Mouse (Mus musculus) thymus, postnatal 14 days (tissue): ENCODE data around the gene Mettl16.

Experiments used
- DNase-seq: peaks from one replicate; pipeline ENCODE4 v3.0.0; 2021

Mettl16 gene

DNA sequence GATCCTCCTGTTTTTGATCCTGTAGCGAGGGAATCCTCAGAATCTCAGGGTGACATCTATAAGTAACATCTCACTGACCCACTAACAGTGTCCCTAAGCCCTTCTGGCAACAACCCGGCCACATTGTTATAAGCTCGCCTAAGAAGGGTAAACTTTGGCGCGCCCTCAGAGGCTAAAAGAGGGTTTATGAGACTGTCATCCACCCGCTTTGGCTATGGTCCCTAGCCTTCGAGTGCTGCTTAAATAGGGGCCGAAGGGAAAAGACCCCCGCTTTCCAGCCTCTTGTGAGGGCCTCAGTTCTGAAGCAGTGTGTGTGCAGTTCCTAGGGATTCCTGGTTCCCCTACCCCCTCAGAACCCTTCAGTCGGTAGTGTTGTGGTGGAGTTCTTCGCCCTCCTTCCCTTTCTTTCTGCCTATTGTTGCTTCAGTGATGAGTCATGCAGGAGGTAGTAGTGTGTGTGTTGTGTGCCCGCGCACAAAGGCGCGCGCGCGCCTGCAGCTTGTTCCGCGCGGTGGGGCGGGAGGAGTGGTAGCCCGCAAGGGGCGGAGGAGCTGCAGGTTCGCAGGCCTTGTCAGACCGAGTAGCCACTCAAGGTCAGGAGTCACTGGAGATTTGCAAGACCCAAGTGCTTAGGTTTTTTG, 62.0 kb downstream of the Mettl16 start:
- DNase-seq, result peak; percentile 78

DNA sequence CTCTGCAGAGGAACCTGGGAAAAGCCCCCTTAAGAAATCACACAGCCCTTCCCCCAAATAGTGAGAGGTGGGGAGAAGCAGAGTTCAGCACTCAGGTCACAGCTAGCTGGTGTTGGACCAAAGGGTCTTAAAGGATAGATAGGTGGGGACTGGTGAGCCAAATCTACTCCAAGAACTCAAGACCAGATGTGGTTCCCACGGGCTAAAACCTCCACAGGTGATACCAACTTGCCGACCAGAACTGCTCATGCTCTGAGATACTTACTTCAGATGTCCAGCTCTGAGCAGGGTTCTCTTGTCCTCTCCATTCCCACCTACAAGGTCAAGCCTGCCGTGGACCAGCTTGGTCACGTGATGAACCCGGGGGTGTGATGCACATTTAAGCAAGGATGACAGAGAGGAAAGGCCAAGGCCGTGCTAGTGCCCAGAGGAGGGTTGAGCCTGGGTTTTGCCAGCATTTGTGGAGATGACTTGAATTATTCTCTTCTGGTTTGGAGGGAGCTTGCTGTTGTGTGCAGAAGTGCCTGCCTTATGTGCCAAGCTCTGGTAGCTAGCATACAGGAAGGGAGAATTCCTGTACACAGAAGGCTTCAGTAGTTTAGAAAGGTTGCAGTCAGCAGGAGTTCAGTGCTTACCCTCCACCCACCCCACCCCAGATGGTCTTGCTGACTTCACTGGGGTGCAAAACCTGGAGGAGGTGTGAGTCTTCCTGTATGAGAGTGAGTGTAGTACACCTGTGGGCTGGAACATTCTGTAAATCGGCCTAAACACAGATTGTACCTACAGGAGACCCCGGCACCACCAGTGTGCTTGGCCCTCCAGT, 63.1 kb downstream of the Mettl16 start:
- DNase-seq, result peak; percentile 20

- DNase-seq, result no peak
These were observed 63.7 kb downstream of the Mettl16 start for GRCm38 (mm10) chr11:74834359-74834638.

GRCm38 (mm10) chr11:74834650-74835277, 64.1 kb downstream of the Mettl16 start:
- DNase-seq, result no peak

GRCm38 (mm10) chr11:74835593-74836224, 65.1 kb downstream of the Mettl16 start:
- no peak for DNase-seq

DNA sequence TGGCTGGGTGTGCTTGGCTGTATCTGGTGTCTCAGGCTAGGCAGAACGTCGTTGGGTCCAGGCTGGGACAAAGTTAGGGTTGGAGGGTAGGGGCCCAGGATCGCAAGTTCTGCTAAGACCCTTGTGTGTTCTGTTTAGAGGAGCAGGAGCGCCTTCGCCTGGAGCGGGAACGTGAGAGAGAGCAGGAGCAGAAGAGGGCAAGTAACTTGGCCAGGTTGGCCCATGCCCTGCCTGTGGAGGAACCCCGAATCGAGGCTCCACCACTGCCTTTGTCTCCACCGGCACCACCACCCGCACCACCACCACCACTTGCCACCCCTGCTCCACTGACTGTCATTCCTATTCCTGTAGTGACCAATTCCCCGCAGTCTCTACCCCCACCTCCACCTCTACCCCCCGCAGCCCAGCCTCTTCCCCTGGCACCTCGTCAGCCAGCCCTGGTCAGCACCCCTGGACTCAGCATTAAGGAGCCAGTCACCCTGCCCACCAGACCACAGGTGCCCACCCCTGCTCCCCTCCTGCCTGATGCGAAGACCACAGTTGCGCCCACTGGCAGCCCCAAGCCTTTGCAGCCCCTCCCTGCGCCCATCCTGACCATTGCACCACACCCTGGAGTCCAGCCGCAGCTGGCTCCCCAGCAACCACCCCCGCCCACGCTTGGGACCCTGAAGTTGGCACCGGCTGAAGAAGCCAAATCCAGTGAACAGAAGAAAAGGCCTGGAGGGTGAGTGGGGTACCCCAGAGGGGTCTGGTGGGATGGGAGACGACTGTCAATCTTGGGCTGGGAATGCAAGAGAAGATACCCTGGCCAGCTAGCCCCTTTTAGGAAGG, 65.8 kb downstream of the Mettl16 start:
- DNase-seq, result peak; percentile 24

GRCm38 (mm10) chr11:74837056-74837693, 66.5 kb downstream of the Mettl16 start:
- no peak for DNase-seq

GRCm38 (mm10) chr11:74837694-74838431, 67.2 kb downstream of the Mettl16 start:
- DNase-seq, result peak; percentile 98

DNA sequence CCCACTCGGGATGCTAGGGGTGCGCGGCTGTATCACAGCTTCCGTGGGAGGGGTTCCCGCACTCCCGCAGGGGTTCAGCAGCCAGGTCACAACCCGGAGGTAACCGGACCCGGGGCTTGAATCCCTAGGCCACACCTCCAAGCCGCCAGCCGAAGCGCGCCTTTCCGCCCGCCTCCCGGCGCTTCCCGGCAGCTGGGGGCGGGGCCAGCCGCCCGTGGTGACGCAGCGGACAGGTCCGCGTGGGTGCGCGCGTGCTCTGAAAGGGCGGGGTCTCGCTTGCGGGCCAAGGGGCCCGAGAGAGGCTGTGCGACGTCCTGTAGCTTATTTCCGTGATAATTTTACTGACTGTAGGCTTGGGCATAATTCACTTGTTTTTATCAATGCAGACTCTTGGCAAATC, 67.8 kb downstream of the Mettl16 start:
- DNase-seq, result peak; percentile 96

- DNase-seq, result peak; percentile 69
These were observed 68.3 kb downstream of the Mettl16 start for GRCm38 (mm10) chr11:74838971-74839370.

DNA sequence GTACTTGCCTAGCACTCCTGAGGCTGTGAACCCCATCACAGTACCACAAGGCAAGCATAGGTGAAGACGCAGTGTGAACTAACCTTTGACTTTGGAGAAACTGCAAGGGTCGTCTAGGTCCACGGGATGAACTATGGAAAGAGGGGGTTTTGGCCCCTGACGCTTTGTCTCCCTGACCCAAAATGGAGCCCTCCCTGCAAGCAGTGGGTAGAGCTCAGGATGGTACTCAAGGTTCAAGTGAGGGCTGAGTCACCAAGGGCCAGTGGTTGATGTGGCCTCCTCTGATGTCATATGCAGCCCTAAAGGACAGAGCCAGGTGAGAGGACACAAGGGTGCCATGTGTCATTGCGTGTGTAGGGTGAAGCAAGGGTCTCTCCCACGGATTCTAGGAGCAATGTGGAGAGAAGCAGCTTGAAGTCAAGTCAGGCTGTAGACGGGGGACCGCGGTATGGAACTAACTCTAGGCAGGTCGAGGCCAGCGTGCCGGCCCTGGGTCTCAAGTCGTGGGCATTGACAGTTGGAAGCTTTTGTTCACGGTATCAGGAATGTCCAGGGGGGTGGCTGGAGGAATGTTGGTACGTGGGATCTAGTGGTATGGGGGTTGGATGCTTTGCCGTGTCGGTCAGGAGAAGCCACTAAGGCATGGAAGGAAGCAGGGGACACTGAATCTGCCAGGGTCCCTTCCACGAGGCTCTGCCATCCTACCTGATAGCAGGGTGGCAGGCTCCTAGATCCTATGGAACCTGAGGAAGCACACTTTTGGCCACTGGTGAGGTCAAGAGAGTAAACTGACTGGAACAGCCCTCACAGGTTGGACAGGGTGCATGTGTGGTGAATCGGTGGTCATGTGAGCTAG, 69.5 kb downstream of the Mettl16 start:
- peak; percentile 4 for DNase-seq

DNA sequence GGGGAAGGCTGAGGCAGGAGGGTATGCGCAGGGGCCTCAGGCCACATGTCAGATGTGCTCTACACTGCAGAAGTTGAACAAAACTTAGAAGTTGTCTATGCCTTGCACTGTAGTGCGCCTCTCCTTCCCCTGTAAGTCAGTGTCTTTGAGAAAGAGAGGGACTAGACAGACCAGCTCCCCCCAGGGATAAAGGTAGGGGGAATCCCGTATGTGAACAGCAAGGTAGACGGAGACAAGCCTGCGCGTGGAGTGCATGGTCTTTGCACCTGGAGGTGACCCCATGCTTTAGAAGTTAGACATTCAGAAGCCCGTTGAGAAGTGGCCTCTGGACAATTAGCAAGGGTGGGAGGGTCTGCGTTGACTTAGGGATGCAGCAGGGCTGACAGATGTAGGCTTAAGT, 70.1 kb downstream of the Mettl16 start:
- DNase-seq, result peak; percentile 3

GRCm38 (mm10) chr11:74841366-74841765, 70.7 kb downstream of the Mettl16 start:
- DNase-seq, result no peak

GRCm38 (mm10) chr11:74842045-74842444, 71.4 kb downstream of the Mettl16 start:
- DNase-seq, result no peak

- DNase-seq, result peak; percentile 38
These were observed 72.2 kb downstream of the Mettl16 start for GRCm38 (mm10) chr11:74842656-74843434.

DNA sequence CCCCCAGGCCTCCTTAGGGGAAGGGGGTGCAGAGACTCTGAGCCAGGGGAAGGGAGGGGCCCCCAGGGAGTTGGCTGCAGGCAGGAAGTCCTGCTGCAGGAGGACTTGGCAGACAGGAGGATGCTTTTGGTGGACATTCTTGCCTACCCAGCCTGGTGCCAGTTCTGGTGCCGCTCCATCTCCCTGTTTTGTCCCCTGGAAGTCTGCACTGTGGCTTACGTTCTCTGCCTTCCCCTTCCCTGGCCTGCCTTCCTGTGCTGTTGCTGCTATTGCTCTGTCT, 72.7 kb downstream of the Mettl16 start:
- DNase-seq, result no peak

DNA sequence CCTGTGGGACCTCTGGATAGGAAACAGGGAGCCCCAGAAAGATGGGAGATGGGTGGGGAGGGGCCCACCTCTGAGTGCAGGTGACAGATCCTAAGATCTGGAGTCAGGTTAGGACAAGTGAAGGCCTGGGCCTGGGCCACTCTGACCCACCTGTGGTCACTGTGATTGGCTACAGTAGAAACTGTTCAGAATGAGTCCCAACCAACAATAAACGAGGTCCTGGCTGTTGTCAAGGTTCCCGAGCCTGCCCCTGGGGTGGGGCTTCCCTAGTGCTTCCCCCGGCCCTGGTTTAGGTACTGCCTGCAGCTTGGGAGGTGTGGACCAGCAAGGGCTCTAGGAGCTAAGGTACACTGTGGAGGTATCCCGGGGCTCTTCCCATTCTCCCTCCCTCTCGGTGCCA, 73.1 kb downstream of the Mettl16 start:
- no peak for DNase-seq

GRCm38 (mm10) chr11:74845784-74846183, 75.2 kb downstream of the Mettl16 start:
- no peak for DNase-seq

GRCm38 (mm10) chr11:74847919-74848521, 77.4 kb downstream of the Mettl16 start:
- peak; percentile 86 for DNase-seq
